Mouse (Mus musculus) kidney, adult 18-20 months (tissue): ENCODE measurements around the gene Tekt3.

Experiments
- DNase-seq: peaks from one replicate; pipeline ENCODE4 v3.0.0; 2021

Tekt3 gene

DNA sequence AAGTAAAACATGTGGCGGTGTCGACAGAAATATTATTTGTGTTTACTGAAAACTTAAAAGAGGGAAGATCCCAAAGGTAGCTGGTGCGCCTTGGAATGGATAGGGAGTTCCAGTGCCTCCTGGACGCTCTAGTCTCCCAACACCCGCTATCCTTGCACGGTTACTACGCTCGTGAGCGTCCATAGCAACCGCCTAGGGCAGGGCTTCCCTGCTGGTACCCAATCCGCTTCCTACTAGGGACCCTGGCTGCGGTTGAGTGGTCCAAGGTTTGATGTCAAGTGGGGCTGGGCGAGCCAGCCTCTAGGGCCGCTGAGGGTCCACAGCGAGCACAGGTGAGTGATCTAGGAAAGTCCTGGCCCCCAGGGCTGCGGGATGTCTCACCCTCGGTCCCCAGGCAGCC is at the start of gene Tekt3:
TSS of gene Tekt3 (plus strand) at position 209 of the 400 bp plus-strand sequence.
- DNase-seq: no peak

DNA sequence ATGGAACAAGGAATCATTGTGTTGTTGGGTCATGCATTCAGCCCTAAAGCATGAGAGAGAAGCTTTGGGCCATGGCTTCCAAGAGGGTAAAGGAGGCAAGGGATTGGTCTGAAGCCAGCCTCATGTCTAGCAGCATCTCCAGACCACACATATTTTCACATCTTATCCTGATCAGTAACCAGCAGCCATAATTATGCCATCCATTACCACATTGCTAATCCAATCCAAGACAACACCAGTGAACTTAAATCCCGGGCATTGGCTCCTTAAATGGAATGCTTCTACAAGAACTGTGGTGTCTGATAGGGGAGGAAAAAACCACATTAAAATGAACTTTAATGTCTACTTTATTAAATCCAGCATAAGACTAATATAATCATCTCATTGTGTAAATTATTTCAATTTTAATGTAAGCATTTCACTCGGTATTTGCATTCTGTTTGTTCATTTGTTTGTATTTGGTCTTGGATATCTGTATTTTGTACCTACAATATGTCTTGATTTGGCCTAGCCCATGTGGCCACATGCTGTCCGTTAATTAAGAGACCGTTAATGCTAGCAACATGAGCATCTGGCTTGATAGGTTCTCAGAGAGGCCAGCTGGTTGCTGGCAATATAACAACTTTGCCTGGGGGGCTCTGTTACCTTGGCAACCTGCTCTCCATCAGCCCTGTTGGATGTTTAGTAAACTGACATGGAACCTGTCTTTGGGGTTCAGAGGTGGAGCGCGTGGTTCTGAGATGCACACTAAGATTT is 43.9 kb upstream of the Tekt3 start:
- no peak for DNase-seq

DNA sequence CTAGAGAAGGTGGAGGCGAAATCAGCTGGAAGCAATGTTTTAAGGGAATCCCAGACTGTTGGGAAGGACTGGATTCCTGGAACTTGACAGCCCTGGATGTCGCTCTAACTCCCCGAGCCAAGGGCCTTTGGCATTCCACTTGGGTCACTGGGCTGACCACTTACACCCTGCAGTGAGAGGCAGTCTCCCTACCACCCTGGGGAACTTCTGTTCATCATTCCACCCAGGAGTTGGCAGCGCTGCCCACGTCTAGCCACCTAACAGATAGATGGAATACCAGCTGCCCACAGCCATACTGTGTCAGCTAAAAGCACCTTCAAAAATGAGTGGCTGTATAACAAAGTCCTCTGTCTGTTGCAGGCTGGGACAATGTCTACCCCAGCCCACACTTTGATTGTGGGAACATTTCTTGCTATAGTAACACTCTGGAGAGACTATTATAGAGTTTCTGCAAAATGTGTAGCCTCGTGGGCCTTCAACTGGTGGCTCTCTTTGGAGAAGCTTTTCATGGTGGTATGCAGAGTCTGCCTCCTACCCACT is 43.3 kb upstream of the Tekt3 start:
- DNase-seq: no peak

DNA sequence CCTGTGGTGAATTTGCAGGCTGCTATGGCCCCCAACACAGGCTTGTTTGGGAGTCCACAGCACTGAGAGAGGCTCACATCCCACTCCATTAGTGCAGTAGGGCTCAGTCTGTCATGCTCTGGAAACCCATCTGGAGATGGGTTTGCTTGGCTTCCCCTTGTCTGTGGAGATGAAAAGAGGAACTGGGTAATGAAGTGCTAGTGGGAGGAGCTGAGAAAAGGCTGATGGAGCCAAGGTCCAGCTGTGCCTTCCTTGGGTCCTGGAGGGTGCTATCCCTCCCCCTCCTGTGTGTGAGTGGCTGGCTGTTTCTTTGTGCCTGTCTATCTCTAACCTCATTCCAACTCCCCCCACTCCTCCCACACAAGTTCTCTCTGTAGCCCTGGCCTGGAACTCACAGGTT is 40.8 kb upstream of the Tekt3 start:
- no peak for DNase-seq

DNA sequence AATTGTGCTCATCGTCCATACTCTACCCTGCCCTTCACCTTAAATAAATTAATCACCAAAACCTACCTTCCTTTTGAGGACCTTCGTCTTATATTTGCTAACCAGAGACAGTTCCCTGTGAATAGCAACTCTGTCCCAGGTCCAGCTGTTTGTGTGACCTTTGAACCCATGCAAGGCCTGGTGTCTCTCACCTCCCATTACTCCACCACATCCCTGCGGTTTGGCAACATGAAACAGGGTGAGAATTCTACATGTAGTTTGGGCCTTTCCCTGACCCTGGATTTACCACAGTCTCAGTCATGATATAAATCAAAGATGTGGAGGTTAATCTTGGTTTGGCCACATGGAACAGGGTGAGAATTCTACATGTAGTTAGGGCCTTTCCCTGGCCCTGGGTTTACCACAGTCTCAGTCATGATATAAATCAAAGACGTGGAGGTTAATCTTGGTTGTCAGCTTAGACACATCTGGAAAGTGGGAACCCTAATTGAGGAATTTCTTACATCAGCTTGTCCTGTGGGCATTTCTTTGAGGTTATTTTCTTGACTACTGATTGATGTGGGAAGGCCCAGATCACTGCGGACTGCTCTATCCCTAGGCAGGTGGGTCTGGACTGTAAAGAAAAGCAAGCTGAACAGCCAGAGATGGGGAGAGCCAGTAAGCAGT is 40.2 kb upstream of the Tekt3 start:
- DNase-seq: no peak

DNA sequence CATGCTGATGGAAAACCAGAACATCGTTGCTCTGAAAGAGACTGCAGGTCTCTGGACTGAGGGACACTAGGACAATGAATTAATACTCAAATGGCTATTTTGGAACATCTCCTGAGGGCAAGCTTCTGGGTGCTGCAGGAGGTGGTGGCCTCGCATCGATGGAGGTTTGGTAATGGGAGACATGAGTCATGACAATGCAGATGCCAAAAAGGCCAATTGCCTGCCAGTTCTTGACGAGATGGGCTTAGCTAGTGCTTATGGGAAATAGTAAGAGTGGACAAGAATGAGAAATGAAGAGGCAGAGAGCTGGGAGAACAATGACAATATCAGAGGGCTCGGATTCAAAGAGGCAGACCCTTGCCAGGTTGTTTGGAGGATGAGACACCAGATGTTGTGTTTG is 38.0 kb upstream of the Tekt3 start:
- DNase-seq: no peak

DNA sequence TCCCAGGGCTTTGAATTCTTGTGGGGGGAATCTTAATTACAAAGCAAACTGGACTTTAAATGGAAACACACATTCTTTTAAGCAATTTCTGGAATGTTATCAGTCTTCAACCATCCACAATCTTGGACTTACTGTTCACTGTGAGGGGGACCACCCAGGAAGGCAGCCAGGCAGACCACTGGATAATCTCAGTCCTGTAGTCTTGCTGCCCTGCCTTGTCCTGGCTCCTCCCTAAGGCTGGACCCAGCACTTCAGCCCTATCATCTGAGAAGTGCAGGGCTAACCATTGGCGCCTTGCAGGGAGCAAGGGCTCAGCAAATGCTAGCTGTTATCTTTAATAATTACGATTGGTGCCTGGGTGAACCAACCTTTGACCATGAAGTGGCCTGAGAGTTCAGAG is 37.3 kb upstream of the Tekt3 start:
- DNase-seq: no peak

DNA sequence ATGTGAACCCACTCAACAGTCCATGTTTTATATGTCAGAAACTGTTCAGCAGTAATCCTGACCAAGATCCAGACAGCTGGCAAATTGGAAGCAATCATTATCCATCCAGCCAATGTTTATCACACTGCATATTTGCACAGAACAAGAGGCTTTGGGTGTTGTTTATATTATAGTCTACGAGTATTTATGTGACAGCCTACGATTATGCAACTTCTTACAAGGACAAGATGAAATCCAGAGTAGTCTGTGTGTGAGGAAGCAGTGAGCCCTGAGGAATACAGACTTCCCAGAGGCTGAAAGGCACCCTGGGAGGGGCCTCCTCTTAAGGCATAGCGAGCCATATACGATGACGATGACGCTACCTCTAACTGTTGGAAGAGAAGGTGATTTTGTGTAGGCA is 36.0 kb upstream of the Tekt3 start:
- no peak for DNase-seq

DNA sequence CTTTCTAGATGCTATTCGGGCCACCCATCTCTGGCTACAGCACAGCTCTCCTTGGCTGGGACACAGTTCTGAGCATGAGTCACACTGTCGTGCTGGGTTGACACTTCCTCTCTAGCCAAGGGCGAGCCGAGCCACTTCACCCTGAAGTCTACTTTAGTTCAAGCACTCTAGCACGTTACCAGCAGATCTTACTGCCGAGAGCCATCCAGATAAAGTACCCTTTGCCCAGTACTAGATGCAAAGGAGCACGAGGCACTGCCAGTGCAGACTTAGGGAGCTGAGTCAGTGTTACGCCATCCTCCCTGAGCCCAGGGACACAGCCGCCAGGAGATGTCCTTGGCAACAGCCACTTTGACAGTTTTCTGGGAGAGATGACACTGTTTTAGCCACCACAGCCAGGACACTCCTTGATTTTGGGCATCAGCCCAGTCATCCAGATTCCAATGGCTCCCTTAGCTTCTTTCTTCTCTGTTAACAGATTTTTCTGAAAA is 34.8 kb upstream of the Tekt3 start:
- DNase-seq: no peak

DNA sequence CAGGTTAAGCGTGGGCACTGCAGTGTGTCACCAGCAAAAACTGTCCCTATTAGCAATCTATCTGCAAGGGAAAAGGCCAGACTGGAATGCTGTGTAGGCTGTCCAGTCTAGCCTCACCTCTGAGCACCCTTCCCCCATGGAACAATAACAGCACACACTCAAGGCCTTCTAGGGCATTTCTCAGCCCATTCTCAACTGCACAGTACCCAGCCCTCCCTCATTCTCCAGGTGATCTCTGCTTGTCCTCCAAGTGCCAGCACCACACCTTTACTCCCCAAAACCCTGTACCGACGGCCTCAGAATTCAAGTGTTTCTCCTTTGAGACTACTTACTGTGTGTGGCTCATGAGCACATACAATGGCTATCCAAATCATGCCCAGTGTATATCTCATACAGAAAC is 33.3 kb upstream of the Tekt3 start:
- no peak for DNase-seq

DNA sequence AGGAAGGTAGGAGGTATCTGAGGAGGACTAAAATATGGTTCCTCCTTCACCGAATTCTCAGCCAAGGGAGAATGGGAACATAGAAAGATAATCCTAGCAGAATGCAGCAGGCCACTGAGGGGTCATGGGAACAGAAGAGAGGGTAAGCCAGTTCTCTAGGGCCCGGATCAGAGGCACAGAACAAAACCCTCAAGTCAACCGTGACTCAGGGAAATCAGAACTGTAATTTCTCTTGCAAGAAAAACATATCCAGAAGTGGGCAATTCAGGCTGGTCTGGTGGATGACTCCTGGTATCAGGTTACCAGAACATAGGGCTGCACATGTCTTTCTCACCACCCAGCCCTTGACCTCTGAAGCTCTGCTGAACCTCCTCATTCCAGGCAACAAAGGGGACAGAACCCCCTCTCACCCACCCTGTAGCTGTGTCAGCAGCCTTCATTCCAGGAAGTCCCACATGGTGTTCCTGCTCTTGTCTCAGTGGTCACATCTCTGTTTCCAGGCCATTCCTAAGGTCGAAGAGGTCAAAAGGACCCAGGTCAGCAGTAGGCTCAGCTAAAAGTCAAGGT is 32.2 kb upstream of the Tekt3 start:
- no peak for DNase-seq

DNA sequence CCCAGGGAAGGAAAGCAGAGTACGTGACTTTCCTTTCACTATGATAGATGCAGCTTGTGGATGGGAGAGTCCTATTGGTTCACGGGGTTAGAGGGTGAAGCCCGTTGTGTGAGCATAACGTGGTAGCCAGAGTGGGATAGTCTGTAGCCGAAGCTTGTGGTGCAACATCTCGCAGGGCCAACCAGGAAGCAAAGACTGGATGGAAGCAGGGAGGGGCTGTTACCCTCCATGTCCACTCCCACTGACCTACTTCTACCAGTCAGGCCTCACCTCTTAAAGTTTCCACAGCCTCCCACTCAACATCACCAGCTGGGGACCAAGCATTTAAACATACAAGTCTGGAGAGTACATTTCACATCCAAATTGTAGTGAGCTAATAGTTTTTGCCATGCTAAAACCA is 31.7 kb upstream of the Tekt3 start:
- DNase-seq: no peak

DNA sequence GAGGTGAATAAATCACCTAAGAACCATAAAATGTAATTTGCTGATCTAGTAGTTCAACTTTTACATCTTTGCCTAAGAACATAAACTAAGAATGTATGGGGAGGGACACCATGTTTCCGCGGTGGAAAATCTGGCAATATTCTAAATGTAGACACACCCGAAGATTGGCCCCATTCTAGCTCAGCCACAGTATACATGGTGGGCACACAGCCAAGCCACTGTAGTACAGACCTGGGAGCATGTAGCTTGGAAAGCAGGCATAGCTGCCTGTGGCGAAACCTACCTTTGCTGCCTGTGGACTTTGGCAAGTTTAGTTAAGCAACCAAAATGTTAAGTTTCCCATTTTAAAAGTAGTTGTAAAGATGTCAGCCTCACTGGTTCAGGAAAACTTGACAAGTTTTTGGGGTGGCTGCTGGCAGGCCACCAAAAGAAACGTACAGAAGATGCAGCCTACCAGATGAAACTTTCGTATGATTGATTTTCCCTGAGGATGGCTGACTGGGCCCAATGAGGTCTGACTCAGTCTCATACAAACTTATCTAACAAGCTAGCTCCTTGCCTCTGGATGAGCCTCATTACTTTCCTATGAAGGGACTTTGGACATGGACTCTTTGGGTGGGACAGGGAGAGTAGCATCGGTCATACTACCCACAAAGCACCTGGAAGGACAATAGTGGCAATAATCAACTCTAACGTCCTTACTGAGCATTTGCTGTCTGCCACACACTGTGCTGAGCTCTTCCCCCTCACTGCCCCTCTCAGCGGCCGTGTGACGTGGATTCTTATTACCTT is 25.8 kb upstream of the Tekt3 start:
- DNase-seq: no peak

DNA sequence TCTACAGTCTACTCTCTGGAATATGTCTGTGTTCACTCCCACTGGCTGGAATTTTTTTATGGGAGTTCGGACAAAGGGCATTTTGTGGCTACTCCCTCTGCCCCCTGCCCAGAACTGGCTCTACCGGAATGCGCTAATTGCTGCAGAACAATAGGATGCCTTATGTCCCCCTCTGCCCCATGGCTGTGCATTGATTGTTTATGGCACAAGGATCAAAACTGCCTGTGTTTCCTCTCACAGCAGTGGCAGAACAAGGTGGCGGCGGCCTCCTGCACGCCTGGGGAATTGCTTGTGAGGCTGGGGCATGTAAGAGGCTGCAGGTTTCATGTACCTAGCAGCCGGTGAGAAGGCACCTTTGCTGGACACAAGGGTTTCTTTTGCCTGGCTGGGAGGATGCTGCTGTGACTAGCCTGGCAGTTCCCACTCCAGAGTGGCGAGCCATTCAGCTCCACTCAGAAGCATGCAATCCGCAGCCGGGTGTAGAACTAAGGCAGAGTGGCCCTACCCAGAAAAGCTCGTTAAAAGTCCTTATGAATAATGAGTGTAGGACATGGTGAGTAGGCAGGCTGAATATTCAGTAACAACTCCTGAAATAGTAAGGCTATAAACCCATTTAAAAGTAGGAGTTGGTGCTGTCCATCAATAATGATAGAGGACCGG is 21.3 kb upstream of the Tekt3 start:
- no peak for DNase-seq

DNA sequence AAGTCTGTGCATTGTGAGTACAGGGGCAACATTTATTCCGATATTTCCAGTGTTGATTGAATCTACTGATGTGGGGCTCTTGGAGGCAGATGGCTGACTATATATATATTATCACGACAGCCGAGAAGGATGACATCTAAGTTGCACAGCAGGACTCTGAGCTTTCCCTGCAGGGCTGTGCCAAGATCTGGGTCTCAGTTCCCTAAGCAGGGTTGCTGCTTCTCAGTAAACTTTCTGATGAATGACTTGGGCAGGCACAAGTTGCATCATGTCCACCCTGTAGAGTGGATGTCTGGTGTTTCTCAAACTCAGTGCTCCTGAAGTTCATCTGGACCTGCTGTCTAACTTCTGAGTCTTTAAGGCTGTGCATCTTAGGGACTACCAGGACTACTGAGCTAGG is 15.7 kb upstream of the Tekt3 start:
- no peak for DNase-seq

DNA sequence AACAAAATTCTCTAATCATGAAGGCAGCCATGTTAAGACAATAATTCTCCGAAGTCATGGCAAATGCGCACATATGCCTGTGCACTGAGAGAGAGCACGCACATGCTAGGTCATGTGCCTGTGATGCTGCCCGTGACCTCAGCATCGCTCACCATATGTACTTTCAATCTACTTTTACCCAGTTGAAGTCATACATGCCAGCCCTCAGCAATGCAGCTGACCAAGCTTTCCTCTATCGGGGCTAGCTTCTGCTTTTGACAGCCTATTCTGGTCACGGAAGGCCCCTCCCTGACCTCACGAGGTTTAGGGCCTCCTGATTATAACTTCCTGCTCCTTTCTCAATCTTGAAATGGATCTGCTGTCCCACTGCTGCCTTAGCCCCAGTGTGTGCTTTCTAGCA is 15.1 kb upstream of the Tekt3 start:
- DNase-seq: no peak

DNA sequence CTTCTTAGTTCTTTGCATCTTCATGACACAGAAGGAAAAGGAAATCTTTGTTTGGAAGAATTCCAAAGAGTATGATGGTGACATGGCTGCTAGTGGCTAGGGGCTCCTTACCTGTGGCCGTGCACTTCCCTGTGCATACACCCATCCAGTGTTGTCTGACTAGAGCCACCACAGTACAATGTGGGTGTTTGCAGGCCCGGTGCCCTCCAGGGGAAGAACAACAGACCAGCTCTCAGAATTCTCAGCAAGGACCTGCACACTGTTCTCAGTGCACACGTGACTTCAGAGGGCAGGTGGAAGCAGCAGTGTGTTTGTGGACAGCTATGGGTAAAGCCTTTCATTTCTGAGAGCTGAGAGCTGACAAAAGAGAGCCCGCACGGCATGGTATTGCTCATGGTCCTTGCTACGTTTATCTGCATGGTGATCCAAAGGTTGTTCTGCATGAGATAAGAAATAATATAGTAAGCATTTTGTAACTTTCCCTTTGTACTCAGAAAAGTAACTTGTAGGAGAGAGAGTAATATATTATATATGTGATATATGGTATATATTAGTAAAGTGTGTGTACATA is 11.0 kb upstream of the Tekt3 start:
- no peak for DNase-seq

DNA sequence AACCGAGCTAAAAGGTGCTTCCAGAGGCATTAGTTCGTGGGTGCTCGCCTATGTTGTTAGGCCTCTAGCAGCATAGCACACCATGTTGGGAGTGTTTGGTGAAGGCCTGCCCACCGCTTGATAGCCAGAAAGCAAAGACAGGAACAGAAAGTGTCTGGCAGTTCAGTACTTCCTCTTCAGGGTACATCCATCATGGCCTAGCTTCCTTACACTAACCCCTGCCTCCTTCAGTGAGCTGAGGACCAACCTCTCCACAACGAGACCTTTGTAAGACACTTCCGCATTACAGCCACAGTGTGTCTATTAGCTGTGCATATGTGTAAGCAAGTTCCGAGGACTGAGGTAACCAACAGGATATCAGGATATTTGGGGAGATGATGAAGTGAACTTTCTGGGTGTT is 10.4 kb upstream of the Tekt3 start:
- DNase-seq: no peak

DNA sequence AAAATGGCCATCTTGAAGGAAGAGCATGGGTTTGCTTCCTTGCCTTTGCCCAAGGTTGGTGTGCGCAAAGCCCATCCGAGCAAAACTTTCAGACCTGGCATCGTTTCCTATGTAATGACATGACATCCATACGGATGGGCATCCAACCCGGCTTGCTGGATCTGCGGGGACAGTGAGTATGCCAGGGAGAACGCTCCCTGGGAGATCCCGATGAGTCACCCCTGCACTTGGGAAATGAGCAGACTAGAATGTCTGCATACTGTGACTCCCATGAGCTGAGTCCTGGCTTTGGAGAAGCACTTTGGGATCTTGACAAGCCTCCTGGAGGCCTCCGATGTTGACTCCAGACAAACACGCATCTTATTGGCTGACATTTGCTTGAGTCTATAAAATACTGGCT is 9.5 kb upstream of the Tekt3 start:
- DNase-seq: no peak

DNA sequence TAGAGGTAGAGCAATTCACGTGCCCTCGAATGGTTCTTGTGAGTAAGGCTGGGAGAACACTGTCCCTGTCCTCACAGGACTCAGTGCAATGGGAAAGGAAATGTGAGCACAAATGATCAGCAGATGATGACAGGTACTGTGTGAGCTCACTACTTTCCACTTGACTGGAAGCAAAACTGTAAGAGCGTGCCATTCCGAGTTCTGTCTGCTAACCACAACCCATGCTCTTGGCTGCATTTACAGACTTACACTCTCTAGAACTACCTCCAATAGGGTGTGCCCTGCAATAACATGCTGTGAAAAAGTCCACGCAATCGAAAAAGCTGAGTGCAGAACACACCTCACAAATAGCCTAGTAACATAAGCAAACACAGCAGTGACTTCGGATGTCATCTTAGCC is 5.9 kb upstream of the Tekt3 start:
- DNase-seq: no peak

DNA sequence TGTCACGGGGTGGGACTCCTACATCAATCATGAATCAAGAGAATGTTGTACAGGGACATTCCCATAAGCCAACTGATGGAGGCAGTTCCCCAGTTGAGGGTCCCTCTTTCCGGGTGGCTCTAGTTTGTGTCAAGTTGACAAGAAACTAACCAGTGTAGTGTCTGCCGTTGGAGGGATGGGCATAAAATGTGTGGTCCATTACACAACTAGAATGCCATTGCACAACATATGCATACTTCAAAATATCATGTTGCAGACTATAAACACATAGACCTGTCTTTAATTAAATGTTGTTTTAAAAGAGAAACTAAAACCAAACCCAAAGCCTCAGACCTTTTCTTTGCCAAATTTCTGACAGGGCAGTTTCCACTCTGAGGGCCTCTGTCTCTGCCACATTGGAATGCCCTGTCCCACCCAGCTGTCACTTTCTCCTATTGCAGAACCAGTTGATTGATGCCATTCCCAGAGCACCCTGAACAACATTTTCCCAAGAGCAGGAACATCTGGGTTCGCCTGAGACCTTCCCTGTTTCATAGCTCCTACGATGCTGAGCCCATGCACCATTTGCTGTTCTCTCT is 3.0 kb upstream of the Tekt3 start:
- DNase-seq: no peak

DNA sequence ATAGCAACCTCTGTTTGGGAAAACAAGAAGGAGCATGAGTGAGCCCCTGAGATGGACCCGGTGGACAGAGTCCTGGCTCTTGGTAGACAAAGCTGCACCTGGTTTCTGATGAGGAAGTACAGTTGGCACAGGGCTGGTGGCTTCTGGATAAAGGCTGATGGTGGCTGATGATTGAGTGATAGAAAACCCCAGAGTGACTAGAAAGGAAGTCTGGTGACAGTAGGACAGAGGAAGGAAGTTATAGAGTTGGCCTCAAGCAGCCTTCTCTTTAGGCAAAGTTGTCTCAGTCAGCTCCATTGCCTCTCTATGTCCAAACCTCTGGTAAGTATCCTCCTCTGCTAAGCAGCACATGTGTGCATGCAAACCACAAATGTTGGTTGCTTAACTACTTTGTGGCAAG is 1.5 kb upstream of the Tekt3 start:
- DNase-seq: no peak
